Mouse (Mus musculus): Measurements from ENCODE around the gene Sugp2.
"Not testable (repeated sequence)": the region's sequence is repeated elsewhere in the genome, so short reads cannot be mapped to it uniquely, and the experiment has no call there.

Gene Sugp2

GRCm38 (mm10) chr8:70234080-70234780 lies at the start of gene Sugp2, which contains the start of gene Armc6:
Sugp2 (plus strand) TSS chr8:70234226.
Armc6 (minus strand) TSS chr8:70234466.
- peak; percentile 99 for DNase-seq (ENCODE audit: low spot score)

- no peak for DNase-seq (ENCODE audit: low spot score)
Measured at GRCm38 (mm10) chr8:70188707-70189106, 45.3 kb upstream of the Sugp2 start.

GRCm38 (mm10) chr8:70193238-70193637 lies 40.8 kb upstream of the Sugp2 start:
- DNase-seq (ENCODE audit: low spot score), result no peak

GRCm38 (mm10) chr8:70194191-70194590 lies 39.8 kb upstream of the Sugp2 start:
- peak; percentile 63 for DNase-seq (ENCODE audit: low spot score)

- no peak for DNase-seq (ENCODE audit: low spot score)
Measured at GRCm38 (mm10) chr8:70195762-70196161, 38.3 kb upstream of the Sugp2 start.

- DNase-seq (ENCODE audit: low spot score), result no peak
Measured at GRCm38 (mm10) chr8:70197603-70198002, 36.4 kb upstream of the Sugp2 start.

- peak; percentile 77 for DNase-seq (ENCODE audit: low spot score)
Measured at GRCm38 (mm10) chr8:70200098-70200681, 33.8 kb upstream of the Sugp2 start.

- DNase-seq (ENCODE audit: low spot score), result no peak
Measured at GRCm38 (mm10) chr8:70201417-70201816, 32.6 kb upstream of the Sugp2 start.

- DNase-seq (ENCODE audit: low spot score), result no peak
Measured at GRCm38 (mm10) chr8:70203072-70203471, 31.0 kb upstream of the Sugp2 start.

GRCm38 (mm10) chr8:70204757-70205156 lies 29.3 kb upstream of the Sugp2 start:
- DNase-seq (ENCODE audit: low spot score), result no peak

GRCm38 (mm10) chr8:70208130-70208529 lies 25.9 kb upstream of the Sugp2 start:
- no peak for DNase-seq (ENCODE audit: low spot score)

GRCm38 (mm10) chr8:70210538-70210937 lies 23.5 kb upstream of the Sugp2 start:
- DNase-seq (ENCODE audit: low spot score), result peak; percentile 38

GRCm38 (mm10) chr8:70211275-70211674 lies 22.8 kb upstream of the Sugp2 start:
- no peak for DNase-seq (ENCODE audit: low spot score)

GRCm38 (mm10) chr8:70211726-70212111 lies 22.3 kb upstream of the Sugp2 start:
- DNase-seq (ENCODE audit: low spot score), result peak; percentile 43

- DNase-seq (ENCODE audit: low spot score), result peak; percentile 100
Measured at GRCm38 (mm10) chr8:70212112-70213055, 21.6 kb upstream of the Sugp2 start, which contains the start of gene Slc25a42. Slc25a42 (minus strand) TSS chr8:70212305.

- DNase-seq (ENCODE audit: low spot score), result peak; percentile 53
Measured at GRCm38 (mm10) chr8:70214411-70214810, 19.6 kb upstream of the Sugp2 start.

GRCm38 (mm10) chr8:70215092-70215491 lies 18.9 kb upstream of the Sugp2 start:
- DNase-seq (ENCODE audit: low spot score), result peak; percentile 33

GRCm38 (mm10) chr8:70216161-70216560 lies 17.9 kb upstream of the Sugp2 start:
- DNase-seq (ENCODE audit: low spot score), result not testable (repeated sequence)

- DNase-seq (ENCODE audit: low spot score), result peak; percentile 97
Measured at GRCm38 (mm10) chr8:70216566-70216965, 17.5 kb upstream of the Sugp2 start.

- DNase-seq (ENCODE audit: low spot score), result peak; percentile 48
Measured at GRCm38 (mm10) chr8:70217441-70217840, 16.6 kb upstream of the Sugp2 start.

- DNase-seq (ENCODE audit: low spot score), result no peak
Measured at GRCm38 (mm10) chr8:70219107-70219684, 14.8 kb upstream of the Sugp2 start.

- DNase-seq (ENCODE audit: low spot score), result peak; percentile 79
Measured at GRCm38 (mm10) chr8:70220236-70220840, 13.7 kb upstream of the Sugp2 start.

All from adipocyte (in vitro differentiated cells).